In the genomic region with DNA sequence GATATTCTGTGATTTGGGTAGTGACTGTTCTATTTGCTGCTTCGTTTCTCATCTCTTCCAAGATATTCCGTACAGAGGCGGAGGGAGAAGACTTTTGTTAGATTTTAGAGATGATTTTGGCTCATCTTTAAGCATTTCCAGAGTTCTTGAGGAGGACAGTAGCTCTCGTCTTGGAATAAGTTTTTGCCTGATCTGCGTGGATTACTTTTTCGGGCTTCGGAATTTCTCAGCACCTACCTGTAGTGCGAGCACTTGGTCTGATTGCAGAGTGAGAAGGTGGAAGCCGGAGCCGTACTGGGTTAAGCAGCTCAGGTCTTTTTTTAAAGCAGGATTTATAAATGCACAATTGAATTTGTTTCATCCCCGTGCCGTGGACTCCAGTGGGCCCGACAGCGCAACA, we compare ENCODE assay signal across 8 mouse cellular contexts. TPM values are rescaled to one million over a fixed set of nuclear protein-coding genes. Genes with fewer than 3 reads are reported as not detected.
DNase-seq lines count a peak whose midpoint lies in the region; ATAC-seq and TF ChIP-seq lines count a peak whose summit lies in the region.

No protein-coding gene starts in this region.

- 12% methylated on average over 14 of the region's 14 CpGs for WGBS in limb, embryonic 14.5 days
- WGBS in stomach, embryonic 16.5 days, result 10% methylated on average over 14 of the region's 14 CpGs

- peaks cover 1% of the 10 kb centered on the region; the same call in 1 of the 2 replicates for H3K36me3 ChIP-seq in testis, adult 2 months (ENCODE audit: control insufficient read depth, insufficient read depth, low read length)
- no peaks in the 10 kb centered on the region for H3K36me3 ChIP-seq in limb, embryonic 14.5 days (ENCODE audit: control insufficient read depth, insufficient read depth, low read length)
- no peaks in the 10 kb centered on the region for H3K36me3 ChIP-seq in stomach, embryonic 16.5 days (ENCODE audit: control insufficient read depth, insufficient read depth, low read length)

- H3K4me1 ChIP-seq in testis, adult 2 months (ENCODE audit: control insufficient read depth, insufficient read depth, low read length), result no peaks in the 10 kb centered on the region; the same call in 1 of the 2 replicates
- no peaks in the 10 kb centered on the region for H3K4me1 ChIP-seq in limb, embryonic 14.5 days (ENCODE audit: control insufficient read depth, insufficient read depth, low read length)
- H3K4me1 ChIP-seq in stomach, embryonic 16.5 days (ENCODE audit: control insufficient read depth, insufficient read depth, low read length), result no peaks in the 10 kb centered on the region

- peak overlapping the region; percentile 56 for H3K4me2 ChIP-seq in limb, embryonic 14.5 days (replicated peaks; ENCODE audit: low read depth, low read length, severe bottlenecking)
- H3K4me2 ChIP-seq in stomach, embryonic 16.5 days (ENCODE audit: low read depth, low read length), result peak overlapping the region; percentile 51

- no peaks in the 10 kb centered on the region for H3K9me3 ChIP-seq in limb, embryonic 14.5 days (ENCODE audit: control insufficient read depth, low read length)
- no peaks in the 10 kb centered on the region for H3K9me3 ChIP-seq in stomach, embryonic 16.5 days (replicated peaks; ENCODE audit: control insufficient read depth, low read length)

- H3K27me3 ChIP-seq in testis, adult 2 months (ENCODE audit: control insufficient read depth, insufficient read depth, low read length), result no peaks in the 10 kb centered on the region
- peaks cover 6% of the 10 kb centered on the region; the same call in 1 of the 2 replicates for H3K27me3 ChIP-seq in limb, embryonic 14.5 days (ENCODE audit: control insufficient read depth, insufficient read depth, low read length)
- no peaks in the 10 kb centered on the region for H3K27me3 ChIP-seq in stomach, embryonic 16.5 days (ENCODE audit: control insufficient read depth, insufficient read depth, low read length)

- H3K9ac ChIP-seq in limb, embryonic 14.5 days (ENCODE audit: low read depth, low read length, severe bottlenecking), result 0 out of 2 replicates have a peak overlapping the region, but pooled peaks have one; percentile 25
- peak overlapping the region; percentile 68 for H3K9ac ChIP-seq in stomach, embryonic 16.5 days (ENCODE audit: low read length)

- TF ChIP-seq CTCF in testis, adult 2 months (IDR thresholded peaks at IDR 0.05; ENCODE audit: control insufficient read depth, insufficient read depth, insufficient replicate concordance, low read depth, low read length), result no peak

- peak; percentile 27 for DNase-seq in adrenal gland, adult 2 months
- DNase-seq in adrenal gland, postnatal 25 days, result no peak
- DNase-seq in testis, postnatal 14 days (ENCODE audit: low spot score), result no peak
- no peak for DNase-seq in limb, embryonic 14.5 days (ENCODE audit: low spot score)
- no peak for DNase-seq in Muller cell, postnatal 12 days (ENCODE audit: inconsistent ontology term)
- DNase-seq in ovary, postnatal 14 days (ENCODE audit: low spot score), result no peak

- peak overlapping the region; percentile 17 for H3K4me3 ChIP-seq in testis, adult 2 months (ENCODE audit: control insufficient read depth, low read depth, low read length)
- peak overlapping the region; percentile 38 for H3K4me3 ChIP-seq in limb, embryonic 14.5 days (replicated peaks; ENCODE audit: low read length)
- H3K4me3 ChIP-seq in stomach, embryonic 16.5 days (replicated peaks; ENCODE audit: low read length), result peak overlapping the region; percentile 47

- no peak for TF ChIP-seq POLR2A in testis, adult 2 months (IDR thresholded peaks at IDR 0.05; ENCODE audit: control insufficient read depth, low read depth, low read length)
- TF ChIP-seq POLR2A in limb, embryonic 14.5 days (IDR thresholded peaks at IDR 0.05; ENCODE audit: borderline replicate concordance, extremely low read depth, insufficient read depth, insufficient read length), result no peak

- H3K27ac ChIP-seq in testis, adult 2 months (ENCODE audit: control insufficient read depth, insufficient read depth, low read depth, low read length), result no peak overlapping the region
- H3K27ac ChIP-seq in limb, embryonic 14.5 days (replicated peaks; ENCODE audit: low read depth, low read length), result no peak overlapping the region
- peak overlapping the region; percentile 69 for H3K27ac ChIP-seq in stomach, embryonic 16.5 days (ENCODE audit: low read length)

- no peak for ATAC-seq in limb, embryonic 14.5 days (ENCODE audit: low FRiP score, low read depth)
- ATAC-seq in stomach, embryonic 16.5 days (ENCODE audit: insufficient read depth, low FRiP score), result no peak

RNA-seq across cellular contexts. Expression of a gene that starts 0.3 kb away (rescaled TPM):
- total RNA-seq in adrenal gland, adult 2 months (2021), result 1 to 10 TPM; 3.8 to 7.8 TPM
- polyA plus RNA-seq in adrenal gland, adult 2 months (2012; rRNA removed), result 5.3 and 6.4 TPM in 2 replicates
- total RNA-seq in adrenal gland, postnatal 25 days (2021), result 5.5 and 6.1 TPM in 2 replicates
- polyA plus RNA-seq in testis, adult 2 months (2012; rRNA removed), result 2.3 and 3.4 TPM in 2 replicates
- polyA plus RNA-seq in limb, embryonic 14.5 days (2012; rRNA removed), result 4.7 and 4.9 TPM in 2 replicates
- 6.5 and 9.5 TPM in 2 replicates for polyA plus RNA-seq in limb, embryonic 14.5 days (2014; fragmentation: Nextera tagmentation; extraction: Ambion mirVana)
- 14.7 and 16.9 TPM in 2 replicates for polyA plus RNA-seq in stomach, embryonic 16.5 days (2015; fragmentation: Nextera tagmentation; extraction: Ambion mirVana)

RNA-seq across cellular contexts. Expression of a gene that starts 45.9 kb away (rescaled TPM):
- under 1 TPM in 1 of 2 experiments, not detected in 1; 0.12 TPM for total RNA-seq in adrenal gland, adult 2 months (2021)
- polyA plus RNA-seq in adrenal gland, adult 2 months (2012; rRNA removed), result 0.04 TPM in 1 of 2 replicates, not detected in the other
- total RNA-seq in adrenal gland, postnatal 25 days (2021), result 0.09 and 0.24 TPM in 2 replicates
- 89.4 and 90.3 TPM in 2 replicates for polyA plus RNA-seq in testis, adult 2 months (2012; rRNA removed)
- 0.15 and 0.26 TPM in 2 replicates for polyA plus RNA-seq in limb, embryonic 14.5 days (2012; rRNA removed)
- polyA plus RNA-seq in limb, embryonic 14.5 days (2014; fragmentation: Nextera tagmentation; extraction: Ambion mirVana), result 0.21 and 0.25 TPM in 2 replicates
- polyA plus RNA-seq in stomach, embryonic 16.5 days (2015; fragmentation: Nextera tagmentation; extraction: Ambion mirVana), result 0.10 and 0.14 TPM in 2 replicates

Comparison
In these comparisons a context has a peak if more than half of its experiments do, and no peak if none do; other contexts are left out.
1. RNA of a gene that starts 45.9 kb away (polyA plus RNA-seq): 89.4 to 90.3 TPM in testis, adult 2 months; 0.15 to 0.26 TPM in limb, embryonic 14.5 days, 0.10 to 0.14 TPM in stomach, embryonic 16.5 days and 0.04 TPM in adrenal gland, adult 2 months; every median in the first group is over 10 times any median in the second.
2. Peak in every context shown above with its lines, with median percentiles within 50 percentile points of each other: H3K4me3 ChIP-seq.